Mouse (Mus musculus) midbrain, embryonic 15.5 days (tissue): ENCODE data around the gene C1qtnf1. TPM values are rescaled to one million over a fixed set of nuclear protein-coding genes. Genes with fewer than 3 reads are reported as not detected.
A peak's percentile ranks its signal among the peaks of the same experiment; 100 is the strongest.

Experiments
- ATAC-seq: fragments of 200-750 bp; cut with Nextera tagmentation; replicated peaks from 2 replicates; pipeline ENCODE4 v1.8.0; 2017; ENCODE audit warnings: moderate TSS enrichment
- H3K27ac ChIP-seq: fragments of 300-500 bp; sonication (generic); 2 replicates; pipeline ENCODE4 v1.5.1; 2015; ENCODE audit warnings: mild to moderate bottlenecking, inconsistent platforms
- H3K27me3 ChIP-seq: fragments of 300-500 bp; sonication (generic); replicated peaks from 2 replicates; pipeline ENCODE4 v1.6.1; 2015; ENCODE audit warnings: inconsistent platforms
- H3K36me3 ChIP-seq: fragments of 300-500 bp; sonication (generic); replicated peaks from 2 replicates; pipeline ENCODE4 v1.6.1; 2015; ENCODE audit warnings: inconsistent platforms
- H3K4me1 ChIP-seq: fragments of 300-500 bp; sonication (generic); 2 replicates; pipeline ENCODE4 v1.6.1; 2015; ENCODE audit warnings: inconsistent platforms
- H3K4me2 ChIP-seq: fragments of 300-500 bp; sonication (generic); 2 replicates; pipeline ENCODE4 v1.6.1; 2015; ENCODE audit warnings: inconsistent platforms, mild to moderate bottlenecking, moderate library complexity
- H3K4me3 ChIP-seq: fragments of 300-500 bp; sonication (generic); 2 replicates; pipeline ENCODE4 v1.5.1; 2015; ENCODE audit warnings: mild to moderate bottlenecking, inconsistent platforms
- H3K9ac ChIP-seq: fragments of 300-500 bp; sonication (generic); 2 replicates; pipeline ENCODE4 v1.6.1; 2015; ENCODE audit warnings: mild to moderate bottlenecking, inconsistent platforms
- H3K9me3 ChIP-seq: fragments of 300-500 bp; sonication (generic); 2 replicates; pipeline ENCODE4 v1.6.1; 2016; ENCODE audit warnings: inconsistent platforms
- WGBS: fragments of 180-500 bp; shearing (Covaris S2); methylation state at CpG from one replicate; pipeline ENCODE4 v1.1.7; 2015; ENCODE audit warnings: mixed read lengths; 5-methylcytosine and 5-hydroxymethylcytosine counted together
- polyA plus RNA-seq: library from polyadenylated mRNA; unstranded; fragments of >200 nt; fragmentation: Nextera tagmentation; extraction: Ambion mirVana; gene quantifications from 2 replicates; pipeline ENCODE4 v1.2.1, GENCODE M21; 2015

The C1qtnf1 gene
- polyA plus RNA-seq, 1 experiment from 2014 or later = 4.2 TPM

DNA sequence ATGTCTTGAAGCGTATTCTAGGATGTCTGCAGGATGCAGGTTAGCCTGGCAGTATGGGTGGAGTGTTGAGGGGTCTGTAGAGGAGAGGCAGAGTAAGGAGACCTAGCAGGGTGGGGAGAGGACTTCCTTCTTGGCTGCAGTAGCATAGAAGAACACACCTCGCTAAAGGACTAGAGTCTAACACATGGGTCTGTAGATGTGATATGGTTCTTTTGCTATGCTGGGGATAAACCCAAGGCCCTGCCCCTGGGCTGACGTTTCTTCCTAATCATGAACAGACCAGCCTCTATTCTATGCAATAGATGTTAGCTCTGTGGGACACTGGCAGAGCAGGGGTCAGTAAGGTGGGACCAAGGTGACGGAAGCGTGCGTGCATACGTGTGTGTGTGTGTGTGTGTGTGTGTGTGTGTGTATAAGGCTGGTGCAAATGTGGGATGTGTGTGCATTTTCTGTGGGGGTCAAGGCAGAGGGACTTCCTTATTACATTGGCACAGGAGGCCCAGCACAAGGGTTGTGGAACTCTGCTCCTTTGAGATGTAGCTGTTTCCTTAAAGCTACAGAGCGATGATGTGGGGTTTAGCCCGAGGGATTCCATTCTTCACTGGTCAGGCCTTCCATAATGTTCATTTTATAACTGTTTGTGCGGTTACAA is 41.6 kb downstream of the C1qtnf1 start:
- Histone ChIP-seq H3K27ac (0 out of 2 replicates have a peak overlapping the region, but pooled peaks have one; percentile 9), H3K9ac (no peak overlapping the region), H3K9me3 (no peaks in the 10 kb centered on the region), H3K4me3 (no peak overlapping the region), H3K4me2 (no peak overlapping the region), H3K36me3 (no peaks in the 10 kb centered on the region), H3K4me1 (peaks cover 4% of the 10 kb centered on the region; the same call in 1 of the 2 replicates), H3K27me3 (no peaks in the 10 kb centered on the region)
- 83% methylated on average over 10 of the region's 10 CpGs for WGBS
- ATAC-seq = no peak

DNA sequence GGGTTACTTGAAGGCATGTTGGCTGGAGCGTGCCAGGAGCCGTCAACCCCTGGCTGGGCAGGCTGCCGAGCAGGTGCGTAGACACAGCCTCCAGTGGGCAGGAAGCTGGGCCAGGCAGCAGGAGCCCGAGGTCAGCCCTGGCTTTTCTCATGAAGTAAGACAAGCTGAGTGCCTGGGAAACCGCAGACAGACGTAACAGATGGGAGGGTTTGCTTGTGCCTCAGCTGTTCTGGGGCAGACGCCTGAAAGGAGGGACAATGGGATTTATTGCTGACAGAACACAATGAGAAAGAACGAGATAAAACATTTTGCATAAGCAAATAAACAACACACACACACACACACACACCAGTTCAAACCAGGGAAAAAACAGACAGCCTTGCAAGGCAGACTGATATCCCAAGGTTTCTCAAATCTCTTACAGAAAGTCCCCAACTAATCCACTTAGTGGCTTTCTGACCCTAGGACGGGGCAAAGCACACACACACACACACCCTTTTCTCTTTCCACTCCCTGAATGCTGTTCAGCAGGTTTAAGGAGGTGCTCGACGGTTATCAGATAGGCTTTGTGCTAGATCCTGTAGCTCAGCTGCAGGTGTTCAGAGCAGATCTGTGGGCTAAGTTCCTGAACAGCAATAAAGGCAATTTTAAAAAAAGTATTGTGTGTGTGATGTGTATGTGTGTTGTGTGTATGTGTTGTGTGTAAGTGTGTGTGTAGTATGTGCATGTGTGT is 42.4 kb downstream of the C1qtnf1 start:
- no peaks in the 10 kb centered on the region for H3K36me3 ChIP-seq
- H3K9me3 ChIP-seq = no peaks in the 10 kb centered on the region
- ATAC-seq = no peak
- no peak overlapping the region for H3K4me3 ChIP-seq
- H3K9ac ChIP-seq = no peak overlapping the region
- 0 out of 2 replicates have a peak overlapping the region, but pooled peaks have one; percentile 9 for H3K27ac ChIP-seq
- no peaks in the 10 kb centered on the region for H3K27me3 ChIP-seq
- peaks cover 4% of the 10 kb centered on the region; the same call in 1 of the 2 replicates for H3K4me1 ChIP-seq
- H3K4me2 ChIP-seq = no peak overlapping the region
- WGBS = 20% methylated on average over 12 of the region's 12 CpGs

DNA sequence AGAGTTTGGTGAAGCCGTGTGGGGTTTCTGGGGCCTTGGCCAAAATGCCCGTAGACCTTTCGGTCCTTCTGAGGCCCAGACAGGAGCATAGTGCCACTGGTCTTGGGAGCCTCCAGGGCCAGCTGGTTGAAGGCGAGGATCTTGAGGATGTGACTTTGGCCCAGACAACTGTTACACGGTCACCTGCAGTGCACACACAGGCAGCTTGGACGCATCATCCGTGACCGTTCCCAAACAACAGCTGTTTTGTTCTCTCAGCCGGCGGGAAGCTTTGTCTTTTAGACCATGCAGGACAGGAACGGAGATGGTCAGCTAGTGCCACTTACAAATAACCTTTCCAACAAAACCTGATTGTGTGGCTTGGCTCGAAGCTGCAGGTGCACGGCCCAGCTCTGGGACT is 43.7 kb downstream of the C1qtnf1 start:
- H3K9me3 ChIP-seq = no peaks in the 10 kb centered on the region
- 69% methylated on average over 13 of the region's 13 CpGs for WGBS
- no peak for ATAC-seq

DNA sequence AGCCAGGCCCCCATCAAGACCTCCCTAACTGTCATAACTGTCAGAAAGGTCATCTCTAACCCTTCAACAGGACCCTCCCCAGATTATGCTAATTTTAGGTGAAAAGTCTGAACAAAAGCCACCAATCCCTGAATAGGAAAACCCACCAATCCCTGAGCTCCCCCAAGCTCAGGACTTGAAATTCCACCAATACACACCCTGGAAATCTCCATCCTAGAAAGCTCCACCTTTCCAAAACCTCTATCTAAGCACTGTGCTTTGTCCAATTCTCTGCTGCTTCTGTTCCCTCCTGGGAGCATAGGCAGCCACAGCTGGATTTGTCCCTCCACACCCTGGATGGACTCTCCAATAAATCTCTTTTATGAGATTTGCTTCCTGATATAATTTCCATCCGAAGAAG is 45.2 kb downstream of the C1qtnf1 start:
- no peak overlapping the region for H3K27ac ChIP-seq
- H3K36me3 ChIP-seq = no peaks in the 10 kb centered on the region
- no peak overlapping the region for H3K4me2 ChIP-seq
- H3K9me3 ChIP-seq = no peaks in the 10 kb centered on the region
- H3K4me3 ChIP-seq = no peak overlapping the region
- ATAC-seq = no peak
- H3K4me1 ChIP-seq = peaks cover 17% of the 10 kb centered on the region
- no peaks in the 10 kb centered on the region for H3K27me3 ChIP-seq
- 90% methylated on average over 1 of the region's 1 CpGs for WGBS
- H3K9ac ChIP-seq = no peak overlapping the region

More for the DNA sequence above, 43.7 kb downstream of the C1qtnf1 start:
- Histone ChIP-seq H3K4me3 (no peak overlapping the region), H3K4me2 (no peak overlapping the region), H3K36me3 (no peaks in the 10 kb centered on the region), H3K27ac (no peak overlapping the region), H3K4me1 (peaks cover 7% of the 10 kb centered on the region), H3K27me3 (no peaks in the 10 kb centered on the region), H3K9ac (no peak overlapping the region)

DNA sequence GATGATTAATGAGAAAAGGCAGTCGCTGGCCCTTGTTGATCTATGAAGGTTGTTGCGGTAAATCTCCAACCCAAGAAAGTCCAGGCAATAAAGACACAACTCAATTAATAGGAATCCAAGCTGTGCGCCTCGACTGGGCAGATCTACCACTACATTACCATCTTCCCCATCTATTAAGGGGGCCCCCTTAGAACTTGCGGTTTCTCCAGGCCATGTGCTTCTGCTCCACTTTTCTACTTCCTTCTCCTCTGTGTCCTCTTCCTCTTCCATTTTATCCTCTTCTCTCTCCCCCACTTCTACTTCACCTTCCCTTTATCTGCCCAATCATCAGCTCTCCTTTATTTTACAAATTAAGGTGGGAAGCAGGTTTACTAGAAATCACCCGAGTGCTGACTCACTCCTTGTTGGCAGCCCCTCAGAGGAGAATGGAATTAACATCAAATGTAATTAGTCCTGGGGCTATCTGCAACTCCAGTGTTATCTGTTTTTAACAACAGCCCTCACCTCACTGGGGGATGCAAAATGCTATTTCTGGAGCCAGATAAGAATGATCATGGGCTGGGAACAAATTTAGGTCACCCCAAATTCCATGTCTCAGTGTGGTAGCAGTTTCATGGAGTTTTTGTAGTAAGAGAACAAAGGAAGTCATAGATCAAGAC is 46.0 kb downstream of the C1qtnf1 start:
- no peak for ATAC-seq
- no peak overlapping the region for H3K9ac ChIP-seq
- no peak overlapping the region for H3K4me3 ChIP-seq
- H3K27ac ChIP-seq = no peak overlapping the region
- H3K9me3 ChIP-seq = no peaks in the 10 kb centered on the region
- H3K4me2 ChIP-seq = no peak overlapping the region
- H3K36me3 ChIP-seq = no peaks in the 10 kb centered on the region
- peaks cover 17% of the 10 kb centered on the region for H3K4me1 ChIP-seq
- H3K27me3 ChIP-seq = no peaks in the 10 kb centered on the region
- WGBS = 83% methylated on average over 6 of the region's 6 CpGs

DNA sequence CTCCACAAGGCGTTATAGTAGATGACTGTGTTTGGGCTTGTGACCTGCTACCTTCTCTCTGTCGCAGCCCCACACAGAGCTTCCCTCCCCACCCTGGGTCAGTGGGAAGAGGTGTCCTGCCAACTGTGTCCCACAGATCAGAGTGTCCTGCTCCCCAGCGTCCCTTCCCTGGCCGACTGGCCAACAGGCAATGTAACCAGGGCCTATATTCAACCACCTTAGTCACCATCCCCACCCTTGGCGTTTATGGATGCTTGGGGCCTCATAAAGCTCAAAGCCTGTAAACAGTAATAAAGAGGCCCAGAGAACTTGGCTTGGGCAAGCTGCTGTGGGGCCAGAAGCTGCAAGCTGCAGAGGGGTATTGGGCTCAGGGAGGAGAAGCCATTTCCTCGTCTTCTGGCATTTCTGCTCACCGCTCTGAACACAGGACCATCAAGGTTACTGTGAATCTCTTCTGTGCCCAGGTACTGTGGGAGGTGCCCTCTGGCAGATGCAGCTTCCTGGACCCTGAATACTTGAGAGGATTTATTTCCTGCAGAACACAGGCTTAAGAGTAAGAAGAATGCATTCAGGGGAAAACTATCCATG is 47.6 kb downstream of the C1qtnf1 start:
- H3K36me3 ChIP-seq = no peaks in the 10 kb centered on the region
- H3K4me3 ChIP-seq = no peak overlapping the region
- no peak for ATAC-seq
- no peak overlapping the region for H3K4me2 ChIP-seq
- H3K9me3 ChIP-seq = no peaks in the 10 kb centered on the region
- H3K4me1 ChIP-seq = peaks cover 13% of the 10 kb centered on the region
- H3K27ac ChIP-seq = no peak overlapping the region
- no peaks in the 10 kb centered on the region for H3K27me3 ChIP-seq
- H3K9ac ChIP-seq = no peak overlapping the region
- WGBS = 92% methylated on average over 7 of the region's 7 CpGs

DNA sequence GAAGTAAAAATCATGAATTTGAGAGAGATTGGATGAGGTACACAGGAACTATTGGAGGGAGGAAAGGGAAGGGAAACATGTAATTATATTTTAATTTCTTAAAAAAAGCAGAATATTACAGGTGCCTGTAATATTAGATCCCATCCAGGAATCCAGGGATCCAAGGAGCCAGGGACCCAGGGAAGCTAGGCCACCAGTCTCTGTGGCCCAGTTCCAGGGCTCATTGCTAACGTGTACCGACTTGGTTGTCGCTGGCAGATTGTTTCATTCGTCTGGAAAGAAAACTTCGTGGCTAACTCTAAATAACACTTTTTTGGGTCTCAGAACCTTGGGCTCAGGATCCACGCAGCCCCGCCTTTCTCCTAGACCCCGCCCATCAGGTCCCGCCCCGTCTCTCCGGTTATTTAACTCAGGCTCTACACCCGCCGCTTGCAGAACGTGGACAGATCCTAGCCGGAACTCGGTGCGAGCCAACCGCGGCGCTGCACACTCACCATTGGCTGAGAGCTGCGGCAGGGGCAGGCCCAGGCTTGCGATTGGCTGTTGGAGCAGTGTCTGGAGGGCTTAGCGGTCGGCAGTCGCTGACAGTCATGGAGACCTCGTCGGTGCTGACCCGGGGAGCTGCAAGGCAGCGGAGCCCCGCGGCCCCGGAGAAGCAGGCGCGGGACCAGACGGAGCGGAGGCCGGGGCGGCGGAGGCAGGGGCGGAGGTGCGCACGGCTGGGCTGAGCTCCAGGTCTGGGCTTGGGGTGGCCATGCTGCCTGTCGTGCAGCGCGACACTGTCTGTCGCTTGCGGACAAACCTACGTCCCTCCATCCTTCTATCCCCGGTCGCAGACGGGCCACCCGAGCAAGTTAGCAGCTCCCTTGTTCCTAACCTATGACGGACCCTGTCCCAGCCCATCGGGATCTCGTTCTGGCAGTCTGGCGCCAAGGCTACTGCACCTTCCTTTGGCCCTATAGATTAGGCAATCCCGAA is 48.7 kb downstream of the C1qtnf1 start, which contains the start of gene Engase:
TSS of gene Engase (plus strand) at position 434 of the 978 bp plus-strand sequence.
- H3K4me1 ChIP-seq = peaks cover 13% of the 10 kb centered on the region
- peak; percentile 99 for ATAC-seq
- WGBS = under 1% methylated on average over 57 of the region's 57 CpGs
- H3K9me3 ChIP-seq = no peaks in the 10 kb centered on the region
- no peaks in the 10 kb centered on the region for H3K36me3 ChIP-seq
- H3K27me3 ChIP-seq = no peaks in the 10 kb centered on the region
- peak within 1 kb of the TSS; percentile 76 for H3K4me3 ChIP-seq
- peak within 1 kb of the TSS; percentile 57; the same call in 1 of the 2 replicates for H3K27ac ChIP-seq
- H3K4me2 ChIP-seq = peak within 1 kb of the TSS; percentile 76
- H3K9ac ChIP-seq = peak within 1 kb of the TSS; percentile 70

DNA sequence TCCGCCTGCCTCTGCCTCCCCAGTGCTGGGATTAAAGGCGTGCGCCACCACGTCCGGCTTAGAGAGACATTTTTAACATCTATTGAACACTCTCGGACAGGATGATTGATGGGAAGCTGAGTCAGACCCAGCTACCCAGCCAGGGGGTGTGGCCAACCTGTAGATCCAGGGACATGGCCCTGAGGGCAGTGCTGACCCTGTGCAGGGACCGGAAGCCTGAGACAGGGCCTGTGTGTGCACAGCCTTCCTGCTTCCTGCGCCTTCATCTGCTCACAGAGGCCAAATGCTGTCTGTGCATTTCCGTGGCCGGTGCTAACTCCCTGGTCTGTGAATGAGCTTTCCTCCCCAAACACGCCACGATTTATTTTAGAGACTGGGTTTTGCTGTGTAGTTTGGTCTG is 51.8 kb downstream of the C1qtnf1 start:
- Histone ChIP-seq H3K27ac (no peak overlapping the region), H3K36me3 (no peaks in the 10 kb centered on the region), H3K9ac (no peak overlapping the region), H3K9me3 (no peaks in the 10 kb centered on the region), H3K4me3 (no peak overlapping the region), H3K27me3 (no peaks in the 10 kb centered on the region), H3K4me1 (peaks cover 13% of the 10 kb centered on the region), H3K4me2 (no peak overlapping the region)
- WGBS = 87% methylated on average over 12 of the region's 12 CpGs
- no peak for ATAC-seq

DNA sequence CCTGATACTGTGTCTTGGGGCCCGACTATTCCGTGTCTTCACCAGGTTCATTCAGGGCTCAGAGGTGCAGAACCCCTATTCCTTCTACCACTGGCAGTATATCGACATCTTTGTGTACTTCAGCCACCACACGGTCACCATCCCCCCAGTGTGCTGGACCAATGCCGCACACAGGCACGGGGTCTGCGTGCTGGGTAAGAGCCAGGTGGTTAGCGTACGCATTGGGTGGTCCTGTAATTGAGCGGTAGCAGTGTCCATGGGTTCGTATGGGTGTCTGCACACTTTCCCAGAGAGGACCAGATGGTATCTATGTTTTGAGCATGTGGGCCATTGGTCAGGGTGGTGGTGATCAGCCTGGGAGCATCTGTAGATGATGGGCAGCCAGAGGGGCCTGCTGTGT is 53.2 kb downstream of the C1qtnf1 start:
- no peaks in the 10 kb centered on the region for H3K27me3 ChIP-seq
- no peak for ATAC-seq
- H3K4me3 ChIP-seq = no peak overlapping the region
- no peak overlapping the region for H3K9ac ChIP-seq
- 95% methylated on average over 11 of the region's 11 CpGs for WGBS
- no peak overlapping the region for H3K4me2 ChIP-seq
- no peak overlapping the region for H3K27ac ChIP-seq
- H3K36me3 ChIP-seq = no peaks in the 10 kb centered on the region
- H3K4me1 ChIP-seq = peaks cover 13% of the 10 kb centered on the region
- H3K9me3 ChIP-seq = no peaks in the 10 kb centered on the region

DNA sequence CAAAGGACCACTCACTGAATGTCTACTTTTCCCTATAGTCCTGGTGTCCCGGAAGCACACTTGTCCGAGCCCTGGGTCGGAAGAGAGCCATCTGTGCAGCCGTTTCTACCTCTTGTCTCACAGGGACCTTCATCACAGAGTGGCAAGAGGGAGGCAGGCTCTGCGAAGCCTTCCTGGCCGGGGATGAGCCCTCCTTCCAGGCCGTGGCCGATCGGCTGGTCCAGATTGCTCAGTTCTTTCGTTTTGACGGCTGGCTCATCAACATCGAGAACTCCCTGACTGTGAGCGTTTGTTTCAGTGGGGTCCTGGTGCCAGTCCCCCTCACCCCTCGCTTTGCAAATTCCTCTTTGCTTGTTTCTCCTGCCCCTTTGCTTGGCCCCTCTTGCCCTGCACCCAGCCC is 53.7 kb downstream of the C1qtnf1 start:
- Histone ChIP-seq H3K4me2 (no peak overlapping the region), H3K4me1 (peaks cover 10% of the 10 kb centered on the region), H3K36me3 (no peaks in the 10 kb centered on the region), H3K9ac (no peak overlapping the region), H3K27ac (no peak overlapping the region), H3K27me3 (no peaks in the 10 kb centered on the region), H3K4me3 (no peak overlapping the region), H3K9me3 (no peaks in the 10 kb centered on the region)
- 83% methylated on average over 14 of the region's 14 CpGs for WGBS
- ATAC-seq = no peak

DNA sequence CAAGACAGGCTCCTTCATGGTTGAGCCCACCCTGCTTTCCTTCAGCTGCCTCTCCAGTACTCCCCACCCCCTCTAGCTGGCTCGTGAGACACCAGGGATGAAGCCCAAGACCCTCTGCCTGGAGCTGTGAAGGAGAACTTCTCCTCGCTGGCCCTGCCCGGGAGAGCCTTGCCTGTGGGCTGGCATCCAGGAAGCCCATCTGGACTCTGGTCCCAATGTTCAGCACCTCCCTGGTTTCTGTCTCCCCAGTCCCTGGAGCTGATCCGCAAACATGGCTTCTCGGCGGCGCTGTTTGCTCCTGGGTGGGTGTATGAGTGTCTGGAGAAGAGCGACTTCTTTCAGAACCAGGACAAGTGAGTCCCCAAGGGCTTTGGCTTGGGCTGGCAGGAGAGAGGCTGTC is 56.2 kb downstream of the C1qtnf1 start:
- Histone ChIP-seq H3K4me3 (no peak overlapping the region), H3K27me3 (no peaks in the 10 kb centered on the region), H3K27ac (no peak overlapping the region), H3K4me2 (no peak overlapping the region), H3K9ac (no peak overlapping the region), H3K4me1 (peaks cover 10% of the 10 kb centered on the region), H3K36me3 (no peaks in the 10 kb centered on the region), H3K9me3 (no peaks in the 10 kb centered on the region)
- ATAC-seq = no peak
- 78% methylated on average over 8 of the region's 8 CpGs for WGBS
